Mouse (Mus musculus) lung, postnatal 36 days (tissue): Measurements from ENCODE around the gene Pole3.

Source experiments
- DNase-seq: peaks from one replicate; pipeline ENCODE4 v3.0.0; 2022; ENCODE audit warnings: mixed read lengths

Gene Pole3

GRCm38 (mm10) chr4:62524651-62525488, at the start of gene Pole3, which contains the start of gene 4933430I17Rik:
TSS of gene Pole3 (minus strand) at chr4:62525068.
TSS of gene 4933430I17Rik (plus strand) at chr4:62525369.
- DNase-seq, result peak; percentile 98

DNA sequence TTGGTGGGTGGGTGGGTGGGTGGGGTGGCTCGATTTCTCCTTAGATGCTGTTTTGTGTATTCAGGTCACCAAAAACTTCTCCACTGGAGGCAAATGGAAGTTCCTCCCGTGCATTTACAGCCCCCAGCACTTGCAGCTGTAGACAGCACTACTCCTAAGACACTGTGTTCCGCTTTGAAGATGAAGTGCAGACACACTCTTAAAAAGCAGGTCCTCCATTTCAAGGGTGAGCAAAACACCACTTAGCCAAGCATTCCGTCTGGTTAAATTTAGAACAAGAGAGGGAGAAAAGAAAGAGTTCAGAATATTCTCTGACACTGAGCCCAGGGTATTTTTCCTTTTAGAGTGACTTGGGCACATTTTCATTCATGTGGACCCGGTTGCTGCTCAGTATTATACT, 45.2 kb upstream of the Pole3 start:
- peak; percentile 45 for DNase-seq

GRCm38 (mm10) chr4:62569603-62570002, 44.7 kb upstream of the Pole3 start:
- DNase-seq, result no peak

- DNase-seq, result no peak
Measured at GRCm38 (mm10) chr4:62568359-62568758, 43.5 kb upstream of the Pole3 start.

GRCm38 (mm10) chr4:62567696-62568095, 42.8 kb upstream of the Pole3 start:
- DNase-seq, result no peak

- peak; percentile 57 for DNase-seq
Measured at GRCm38 (mm10) chr4:62566530-62566929, 41.7 kb upstream of the Pole3 start.

GRCm38 (mm10) chr4:62562006-62562405, 37.1 kb upstream of the Pole3 start:
- no peak for DNase-seq

DNA sequence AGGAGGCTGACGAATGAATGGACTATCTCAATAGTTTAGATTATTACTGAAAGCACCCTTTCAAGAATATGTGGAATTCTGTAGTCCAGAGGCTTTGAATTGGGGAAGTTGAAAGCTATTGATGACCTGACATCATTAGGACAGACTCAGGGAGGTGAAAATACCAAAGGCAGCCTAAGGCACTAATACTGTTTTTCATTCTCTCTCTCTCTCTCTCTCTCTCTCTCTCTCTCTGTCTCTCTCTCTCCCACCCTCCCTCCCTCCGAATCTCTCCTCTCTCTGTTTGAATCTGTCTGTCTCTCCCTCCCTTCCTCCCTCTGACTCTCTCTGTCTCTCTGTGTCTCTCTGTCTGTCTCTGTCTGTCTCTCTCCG, 36.7 kb upstream of the Pole3 start:
- no peak for DNase-seq

DNA sequence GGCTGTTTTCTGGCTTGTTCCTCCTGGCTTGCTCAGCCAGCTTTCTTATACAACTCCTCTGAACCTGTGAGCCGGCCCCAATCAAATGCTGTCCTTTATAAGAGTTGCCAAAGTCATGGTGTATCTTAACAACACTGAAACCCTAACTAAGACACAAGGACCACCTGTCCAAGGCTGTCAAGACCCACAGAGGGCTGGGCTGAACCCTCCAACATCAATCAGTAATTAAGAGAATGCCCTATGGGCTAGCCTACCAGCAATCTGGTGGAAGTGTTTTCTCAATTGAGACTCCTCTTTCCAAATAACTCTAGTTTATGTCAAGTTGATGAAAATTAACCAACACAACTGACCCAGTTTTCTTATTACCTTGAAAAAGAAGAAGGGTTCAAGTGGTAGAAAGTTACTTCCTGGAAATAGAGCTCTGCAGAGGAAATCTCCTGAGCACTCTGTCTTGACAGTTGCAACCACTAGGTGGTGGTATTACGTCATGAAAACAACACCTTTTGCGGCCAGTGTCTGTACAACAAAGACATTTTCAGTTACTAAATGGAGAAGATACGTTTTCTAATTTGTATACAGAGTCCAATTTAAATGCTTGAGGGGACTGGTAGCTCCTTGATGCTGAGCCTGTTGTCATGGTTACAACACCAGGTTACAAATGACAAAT, 36.2 kb upstream of the Pole3 start:
- DNase-seq, result peak; percentile 94

GRCm38 (mm10) chr4:62559797-62560329, 35.0 kb upstream of the Pole3 start, which contains the start of gene Rgs3:
TSS of gene Rgs3 (plus strand) at chr4:62559847.
- no peak for DNase-seq

- no peak for DNase-seq
Measured at GRCm38 (mm10) chr4:62557436-62557835, 32.6 kb upstream of the Pole3 start.

DNA sequence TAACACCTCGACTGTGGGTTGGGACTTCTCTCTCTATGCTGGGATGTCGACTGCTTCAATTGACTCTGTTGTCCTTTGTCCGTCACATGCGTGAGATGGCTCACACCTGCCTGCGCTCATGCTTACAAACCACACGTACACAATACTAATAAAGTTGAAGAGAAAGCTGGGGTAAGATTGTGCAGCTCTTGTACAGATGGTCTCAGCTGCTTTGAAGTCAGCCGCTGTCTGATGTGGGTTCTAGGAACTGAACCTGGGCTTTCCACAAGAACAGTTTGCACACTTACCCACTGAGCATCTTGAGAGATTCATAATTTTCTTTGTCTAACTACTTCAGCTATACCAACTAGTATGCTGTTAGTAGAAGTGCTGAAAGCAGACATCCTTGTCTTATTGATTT, 27.1 kb upstream of the Pole3 start:
- DNase-seq, result no peak

DNA sequence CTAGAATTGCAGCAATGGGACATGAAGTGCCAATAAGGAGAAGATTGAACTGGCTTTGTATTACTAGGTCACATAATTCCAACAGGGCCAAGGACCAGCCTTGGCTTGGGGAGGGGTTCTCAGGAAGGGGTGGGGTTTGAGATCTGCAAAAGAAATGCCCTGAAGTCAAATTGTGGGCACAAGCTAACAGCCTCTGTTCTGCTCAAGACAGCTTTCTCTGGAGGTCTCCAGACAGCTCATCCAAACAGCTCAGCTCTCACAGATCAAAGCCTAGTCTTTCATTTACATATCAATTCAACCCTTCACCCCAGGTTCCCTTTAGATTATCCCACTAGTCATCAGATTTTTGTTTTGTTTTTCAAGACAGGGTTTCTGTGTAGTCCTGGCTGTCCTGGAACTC, 19.9 kb upstream of the Pole3 start:
- DNase-seq, result no peak

- no peak for DNase-seq
Measured at GRCm38 (mm10) chr4:62543782-62544181, 18.9 kb upstream of the Pole3 start.

DNA sequence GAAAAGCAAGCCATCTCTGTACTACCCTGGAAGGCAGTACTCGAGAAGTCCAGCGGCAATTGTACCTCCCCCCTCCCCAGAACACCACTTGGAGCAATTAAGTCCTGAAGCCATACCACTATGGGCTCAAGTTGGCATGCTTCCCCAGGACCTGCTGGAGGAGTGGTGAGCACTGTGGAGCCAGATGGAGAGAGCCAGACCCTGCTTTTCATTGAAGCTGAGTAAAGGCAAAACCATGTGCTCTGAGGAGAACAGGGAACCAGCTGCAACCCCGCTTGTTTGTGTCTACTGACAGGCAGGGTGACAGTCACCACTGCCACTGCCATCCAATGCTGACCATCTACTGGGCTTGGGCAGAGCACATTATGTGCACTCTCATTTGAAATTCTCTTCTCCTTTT, 16.9 kb upstream of the Pole3 start:
- DNase-seq, result no peak

DNA sequence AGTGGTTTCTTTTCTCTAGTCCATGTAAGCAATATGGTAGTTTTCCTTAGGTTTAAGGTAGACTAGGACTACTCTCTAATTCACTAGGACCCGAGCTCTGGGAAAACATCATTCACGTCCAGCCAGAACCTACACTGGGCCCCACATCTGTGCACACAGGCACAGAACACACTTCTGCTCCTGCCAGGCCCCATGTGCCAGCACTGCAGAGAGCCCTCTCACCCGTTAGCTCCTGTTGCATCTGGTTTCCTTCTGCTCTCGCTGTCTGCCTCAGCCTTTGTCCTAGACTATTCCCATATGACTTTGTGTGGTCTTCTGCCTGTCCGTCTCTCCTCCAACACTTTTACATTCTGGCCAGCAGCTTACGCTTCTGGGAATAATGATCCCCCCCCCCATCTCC, 8.9 kb upstream of the Pole3 start:
- no peak for DNase-seq

DNA sequence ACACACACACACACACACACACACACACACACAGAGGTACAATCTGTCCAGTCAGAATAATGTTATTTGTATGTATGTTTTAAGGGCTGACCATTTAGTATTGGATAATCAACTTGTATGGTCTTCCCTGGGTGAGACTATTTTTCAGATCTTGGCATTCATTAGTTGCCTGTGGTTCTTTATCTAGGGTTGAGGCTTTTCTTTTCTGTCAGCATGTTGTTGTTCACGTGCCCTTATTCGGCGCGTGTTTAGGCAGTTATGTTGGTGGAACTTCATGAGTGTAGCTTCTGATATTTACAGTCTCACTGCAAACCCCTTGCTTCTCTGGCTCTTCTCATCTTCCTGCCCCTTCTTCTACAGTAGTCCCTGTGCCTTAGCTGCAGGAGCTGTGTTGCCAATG, 2.8 kb upstream of the Pole3 start:
- no peak for DNase-seq

DNA sequence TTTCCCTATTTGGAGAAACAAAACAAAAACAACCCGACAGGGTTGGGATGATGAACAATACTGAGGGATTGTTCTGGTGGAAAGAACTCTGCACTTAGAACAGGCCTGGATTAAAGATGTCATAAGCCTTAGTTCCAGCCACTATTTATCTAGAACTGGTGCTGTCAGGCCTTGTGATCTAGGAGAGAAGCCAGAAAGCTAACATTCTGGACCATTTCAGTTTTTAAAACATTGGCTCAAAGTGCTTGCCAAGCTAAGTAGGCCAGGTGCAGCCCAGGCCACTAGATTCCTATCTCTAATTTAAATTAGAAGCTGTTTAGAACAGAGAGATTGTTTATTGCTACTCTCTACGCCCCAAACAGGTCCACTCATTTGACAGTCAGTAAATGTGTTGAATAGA, 1.4 kb upstream of the Pole3 start:
- no peak for DNase-seq

- no peak for DNase-seq
Measured at GRCm38 (mm10) chr4:62525489-62525811, 582 bp upstream of the Pole3 start.

- DNase-seq, result no peak
Measured at GRCm38 (mm10) chr4:62520892-62521400, 3.9 kb downstream of the Pole3 start.

GRCm38 (mm10) chr4:62519849-62520233, 5.0 kb downstream of the Pole3 start, which contains the start of gene Alad:
TSS of gene Alad (minus strand) at chr4:62519918.
- DNase-seq, result peak; percentile 91

DNA sequence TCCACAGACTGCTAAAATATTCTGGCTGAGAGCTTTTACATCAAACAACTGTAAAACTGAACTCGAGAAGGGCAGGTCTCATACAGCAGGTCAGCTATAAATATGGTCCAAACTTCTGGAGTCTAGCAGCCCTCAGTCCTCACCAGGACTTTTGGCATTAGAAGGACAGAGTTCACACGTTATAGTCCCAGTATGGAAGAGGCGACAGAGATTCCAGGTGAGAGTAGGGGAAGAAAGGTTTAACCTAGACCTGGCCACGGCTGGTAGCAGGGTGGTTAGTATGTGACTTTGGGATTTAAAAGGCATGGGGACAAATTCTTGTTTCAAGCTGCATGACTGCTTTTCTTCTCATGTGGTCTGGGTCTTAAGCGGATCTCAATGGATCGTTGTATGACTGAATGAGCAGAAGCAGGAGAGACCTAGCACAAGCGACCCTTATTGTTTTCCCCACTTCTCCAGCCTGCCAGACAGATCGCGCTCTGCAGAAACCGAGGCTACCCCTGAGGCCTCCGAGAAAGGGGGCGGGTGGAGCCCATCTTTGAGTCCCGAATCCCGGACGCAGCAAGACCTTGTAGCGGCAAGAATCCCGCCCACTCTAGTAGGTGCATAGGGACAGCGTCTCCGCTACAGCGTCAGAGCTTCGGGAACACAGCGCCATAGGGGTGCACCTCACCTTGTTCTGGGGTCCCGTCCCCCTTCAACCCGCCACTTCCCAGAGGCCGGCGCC, 5.6 kb downstream of the Pole3 start:
- no peak for DNase-seq
